Mouse (Mus musculus) c-Kit-positive CD71-negative TER-119-negative erythroid progenitor cells, embryonic 14.5 days (primary cell): Measurements from ENCODE around the gene Rgs12.

Experiments
- DNase-seq: peaks from one replicate; pipeline ENCODE4 v3.0.0-alpha.2; 2013; ENCODE audit warnings: low read depth

Gene Rgs12

GRCm38 (mm10) chr5:34948861-34949760 lies at the start of gene Rgs12:
TSS of gene Rgs12 (plus strand) at chr5:34949445.
- peak; percentile 79 for DNase-seq

- DNase-seq, result no peak
Measured at GRCm38 (mm10) chr5:34899787-34900469, 49.3 kb upstream of the Rgs12 start.

- no peak for DNase-seq
Measured at GRCm38 (mm10) chr5:34902371-34902770, 46.9 kb upstream of the Rgs12 start.

GRCm38 (mm10) chr5:34902811-34903385 lies 46.3 kb upstream of the Rgs12 start:
- no peak for DNase-seq

- no peak for DNase-seq
Measured at GRCm38 (mm10) chr5:34904412-34904811, 44.8 kb upstream of the Rgs12 start.

GRCm38 (mm10) chr5:34907230-34907629 lies 42.0 kb upstream of the Rgs12 start:
- DNase-seq, result no peak

GRCm38 (mm10) chr5:34907910-34908725 lies 41.1 kb upstream of the Rgs12 start, which contains the start of gene Msantd1:
TSS of gene Msantd1 (plus strand) at chr5:34908012.
- DNase-seq, result no peak

GRCm38 (mm10) chr5:34908726-34909633 lies 40.3 kb upstream of the Rgs12 start:
- no peak for DNase-seq

GRCm38 (mm10) chr5:34909634-34910503 lies 39.4 kb upstream of the Rgs12 start:
- DNase-seq, result no peak

- DNase-seq, result no peak
Measured at GRCm38 (mm10) chr5:34910504-34910815, 38.8 kb upstream of the Rgs12 start.

GRCm38 (mm10) chr5:34915801-34916200 lies 33.4 kb upstream of the Rgs12 start:
- peak; percentile 62 for DNase-seq

- DNase-seq, result no peak
Measured at GRCm38 (mm10) chr5:34917234-34917655, 32.0 kb upstream of the Rgs12 start.

GRCm38 (mm10) chr5:34918785-34919184 lies 30.5 kb upstream of the Rgs12 start:
- DNase-seq, result no peak

GRCm38 (mm10) chr5:34922531-34922930 lies 26.7 kb upstream of the Rgs12 start:
- DNase-seq, result no peak

- no peak for DNase-seq
Measured at GRCm38 (mm10) chr5:34923920-34924319, 25.3 kb upstream of the Rgs12 start.

- no peak for DNase-seq
Measured at GRCm38 (mm10) chr5:34924519-34924918, 24.7 kb upstream of the Rgs12 start.

- no peak for DNase-seq
Measured at GRCm38 (mm10) chr5:34927648-34928047, 21.6 kb upstream of the Rgs12 start.

- no peak for DNase-seq
Measured at GRCm38 (mm10) chr5:34930151-34930975, 18.9 kb upstream of the Rgs12 start.

- no peak for DNase-seq
Measured at GRCm38 (mm10) chr5:34931091-34931490, 18.2 kb upstream of the Rgs12 start.
